Mouse (Mus musculus): ENCODE data around the gene Sstr3. TPM values are rescaled to one million over a fixed set of nuclear protein-coding genes. Genes with fewer than 3 reads are reported as not detected.

Gene Sstr3
- polyA plus RNA-seq, 1 experiment from 2014 or later, result 0.29 TPM

Other genes starting within 250 kb of the Sstr3 start
- 0.13 and 0.54 TPM in 2 replicates for gene Csf2rb2, start 239.0 kb downstream of the Sstr3 start, polyA plus RNA-seq (2015; fragmentation: Nextera tagmentation; extraction: Ambion mirVana)
- 0.48 and 1.1 TPM in 2 replicates for gene Csf2rb, start 218.9 kb downstream of the Sstr3 start, polyA plus RNA-seq (2015; fragmentation: Nextera tagmentation; extraction: Ambion mirVana)
- not detected in 2 replicates for gene Tex33, start 148.8 kb downstream of the Sstr3 start, polyA plus RNA-seq (2015; fragmentation: Nextera tagmentation; extraction: Ambion mirVana)
- gene Tst, start 138.8 kb downstream of the Sstr3 start, polyA plus RNA-seq (2015; fragmentation: Nextera tagmentation; extraction: Ambion mirVana), result 7.9 and 11.4 TPM in 2 replicates
- 2.3 and 2.9 TPM in 2 replicates for gene Mpst, start 138.3 kb downstream of the Sstr3 start, polyA plus RNA-seq (2015; fragmentation: Nextera tagmentation; extraction: Ambion mirVana)
- gene Kctd17, start 116.1 kb downstream of the Sstr3 start, polyA plus RNA-seq (2015; fragmentation: Nextera tagmentation; extraction: Ambion mirVana), result 120 and 122 TPM in 2 replicates
- 0.15 and 0.28 TPM in 2 replicates for gene Tmprss6, start 76.1 kb downstream of the Sstr3 start, polyA plus RNA-seq (2015; fragmentation: Nextera tagmentation; extraction: Ambion mirVana)
- gene Il2rb, start 49.4 kb downstream of the Sstr3 start, polyA plus RNA-seq (2015; fragmentation: Nextera tagmentation; extraction: Ambion mirVana), result 0.06 TPM in 1 of 2 replicates, not detected in the other
- gene C1qtnf6, start 13.3 kb downstream of the Sstr3 start, polyA plus RNA-seq (2015; fragmentation: Nextera tagmentation; extraction: Ambion mirVana), result 7.4 and 8.5 TPM in 2 replicates
- 6.4 and 8.8 TPM in 2 replicates for gene Rac2, start 28.1 kb upstream of the Sstr3 start, polyA plus RNA-seq (2015; fragmentation: Nextera tagmentation; extraction: Ambion mirVana)
- 7.3 and 7.7 TPM in 2 replicates for gene Cyth4, start 52.4 kb upstream of the Sstr3 start, polyA plus RNA-seq (2015; fragmentation: Nextera tagmentation; extraction: Ambion mirVana)
- 5.5 and 6.0 TPM in 2 replicates for gene Elfn2, start 174.1 kb upstream of the Sstr3 start, polyA plus RNA-seq (2015; fragmentation: Nextera tagmentation; extraction: Ambion mirVana)
- 34.2 and 34.4 TPM in 2 replicates for gene Mfng, start 228.8 kb upstream of the Sstr3 start, polyA plus RNA-seq (2015; fragmentation: Nextera tagmentation; extraction: Ambion mirVana)

Measured in neural tube, embryonic 13.5 days (tissue).